Mouse (Mus musculus): ENCODE data around the gene Hnrnpa0. TPM values are rescaled to one million over a fixed set of nuclear protein-coding genes. Genes with fewer than 3 reads are reported as not detected.

Hnrnpa0 gene
- polyA plus RNA-seq, 1 experiment from 2014 or later = 46.5 TPM

GRCm38 (mm10) chr13:58117318-58118017 is 10.9 kb downstream of the Hnrnpa0 start:
- 56% methylated on average over 8 of the region's 8 CpGs for WGBS

GRCm38 (mm10) chr13:58116801-58117200 is 11.6 kb downstream of the Hnrnpa0 start:
- Histone ChIP-seq H3K4me3 (ENCODE audit: low read depth, low read length) (no peak overlapping the region), H3K4me1 (ENCODE audit: insufficient read depth) (peaks cover 5% of the 10 kb centered on the region; the same call in 1 of the 2 replicates), H3K27ac (ENCODE audit: low read depth) (no peak overlapping the region), H3K36me3 (ENCODE audit: insufficient read depth) (no peaks in the 10 kb centered on the region), H3K9me3 (ENCODE audit: low read depth, low read length) (no peaks in the 10 kb centered on the region), H3K27me3 (ENCODE audit: insufficient read depth, low read length) (no peaks in the 10 kb centered on the region), H3K9ac (no peak overlapping the region), H3K4me2 (no peak overlapping the region)
- TF ChIP-seq CTCF (IDR thresholded peaks at IDR 0.05; ENCODE audit: low read depth) = no peak
- WGBS = 70% methylated on average over 2 of the region's 2 CpGs
- ATAC-seq (ENCODE audit: insufficient read depth) = no peak
- no peak for DNase-seq

More at GRCm38 (mm10) chr13:58117318-58118017, 10.9 kb downstream of the Hnrnpa0 start:
- H3K27ac ChIP-seq (ENCODE audit: low read depth) = no peak overlapping the region
- TF ChIP-seq CTCF (IDR thresholded peaks at IDR 0.05; ENCODE audit: low read depth) = peak; percentile 72
- H3K4me1 ChIP-seq (ENCODE audit: insufficient read depth) = peaks cover 2% of the 10 kb centered on the region
- H3K27me3 ChIP-seq (ENCODE audit: insufficient read depth, low read length) = no peaks in the 10 kb centered on the region
- no peaks in the 10 kb centered on the region for H3K9me3 ChIP-seq (ENCODE audit: low read depth, low read length)
- no peak overlapping the region for H3K9ac ChIP-seq
- no peaks in the 10 kb centered on the region for H3K36me3 ChIP-seq (ENCODE audit: insufficient read depth)
- ATAC-seq (ENCODE audit: insufficient read depth) = no peak
- no peak overlapping the region for H3K4me2 ChIP-seq
- peak; percentile 71 for DNase-seq
- H3K4me3 ChIP-seq (ENCODE audit: low read depth, low read length) = no peak overlapping the region

GRCm38 (mm10) chr13:58115227-58115626 is 13.1 kb downstream of the Hnrnpa0 start:
- no peak overlapping the region for H3K4me3 ChIP-seq (ENCODE audit: low read depth, low read length)
- H3K27me3 ChIP-seq (ENCODE audit: insufficient read depth, low read length) = no peaks in the 10 kb centered on the region
- TF ChIP-seq CTCF (IDR thresholded peaks at IDR 0.05; ENCODE audit: low read depth) = no peak
- H3K36me3 ChIP-seq (ENCODE audit: insufficient read depth) = no peaks in the 10 kb centered on the region
- no peak overlapping the region for H3K4me2 ChIP-seq
- peaks cover 5% of the 10 kb centered on the region; the same call in 1 of the 2 replicates for H3K4me1 ChIP-seq (ENCODE audit: insufficient read depth)
- DNase-seq (peak; percentile 73), ATAC-seq (ENCODE audit: insufficient read depth) (peak; percentile 45)
- no peak overlapping the region; the same call in 1 of the 2 replicates for H3K27ac ChIP-seq (ENCODE audit: low read depth)
- 25% methylated on average over 13 of the region's 13 CpGs for WGBS
- no peak overlapping the region for H3K9ac ChIP-seq
- H3K9me3 ChIP-seq (ENCODE audit: low read depth, low read length) = no peaks in the 10 kb centered on the region

GRCm38 (mm10) chr13:58113061-58113900 is 15.1 kb downstream of the Hnrnpa0 start, which contains the start of gene Klhl3:
Klhl3 (minus strand) TSS chr13:58113592.
- Histone ChIP-seq H3K27ac (ENCODE audit: low read depth) (peak within 1 kb of the TSS; percentile 61), H3K9me3 (ENCODE audit: low read depth, low read length) (no peaks in the 10 kb centered on the region), H3K4me2 (peak within 1 kb of the TSS; percentile 93), H3K4me3 (ENCODE audit: low read depth, low read length) (peak within 1 kb of the TSS; percentile 52), H3K4me1 (ENCODE audit: insufficient read depth) (peaks cover 5% of the 10 kb centered on the region; the same call in 1 of the 2 replicates), H3K27me3 (ENCODE audit: insufficient read depth, low read length) (no peaks in the 10 kb centered on the region), H3K9ac (peak within 1 kb of the TSS; percentile 61), H3K36me3 (ENCODE audit: insufficient read depth) (no peaks in the 10 kb centered on the region)
- WGBS = under 1% methylated on average over 35 of the region's 35 CpGs
- ATAC-seq (ENCODE audit: insufficient read depth) (peak; percentile 83), DNase-seq (peak; percentile 81)
- peak; percentile 57 for TF ChIP-seq CTCF (IDR thresholded peaks at IDR 0.05; ENCODE audit: low read depth)

GRCm38 (mm10) chr13:58112601-58113041 is 15.7 kb downstream of the Hnrnpa0 start:
- TF ChIP-seq CTCF (IDR thresholded peaks at IDR 0.05; ENCODE audit: low read depth) = no peak
- no peak for DNase-seq
- 11% methylated on average over 11 of the region's 11 CpGs for WGBS

GRCm38 (mm10) chr13:58112191-58112590 is 16.2 kb downstream of the Hnrnpa0 start:
- Histone ChIP-seq H3K4me2 (peak overlapping the region; percentile 93), H3K27me3 (ENCODE audit: insufficient read depth, low read length) (no peaks in the 10 kb centered on the region), H3K9me3 (ENCODE audit: low read depth, low read length) (no peaks in the 10 kb centered on the region), H3K9ac (peak overlapping the region; percentile 61), H3K27ac (ENCODE audit: low read depth) (no peak overlapping the region), H3K36me3 (ENCODE audit: insufficient read depth) (no peaks in the 10 kb centered on the region), H3K4me1 (ENCODE audit: insufficient read depth) (peaks cover 5% of the 10 kb centered on the region; the same call in 1 of the 2 replicates), H3K4me3 (ENCODE audit: low read depth, low read length) (peak overlapping the region; percentile 52)
- DNase-seq (no peak), ATAC-seq (ENCODE audit: insufficient read depth) (no peak)
- TF ChIP-seq CTCF (IDR thresholded peaks at IDR 0.05; ENCODE audit: low read depth) = no peak
- 52% methylated on average over 10 of the region's 10 CpGs for WGBS

More at GRCm38 (mm10) chr13:58112601-58113041, 15.7 kb downstream of the Hnrnpa0 start:
- Histone ChIP-seq H3K4me1 (ENCODE audit: insufficient read depth) (peaks cover 5% of the 10 kb centered on the region; the same call in 1 of the 2 replicates), H3K36me3 (ENCODE audit: insufficient read depth) (no peaks in the 10 kb centered on the region), H3K4me3 (ENCODE audit: low read depth, low read length) (peak overlapping the region; percentile 52), H3K9ac (peak overlapping the region; percentile 61), H3K4me2 (peak overlapping the region; percentile 93), H3K27me3 (ENCODE audit: insufficient read depth, low read length) (no peaks in the 10 kb centered on the region), H3K27ac (ENCODE audit: low read depth) (peak overlapping the region; percentile 61), H3K9me3 (ENCODE audit: low read depth, low read length) (no peaks in the 10 kb centered on the region)
- ATAC-seq (ENCODE audit: insufficient read depth) = no peak

Data from lung, embryonic 14.5 days (tissue).